Mouse (Mus musculus) kidney, adult 2 months (tissue): ENCODE data around the gene Gm12394. TPM values are rescaled to one million over a fixed set of nuclear protein-coding genes. Genes with fewer than 3 reads are reported as not detected.
"Not testable (repeated sequence)": the region's sequence is repeated elsewhere in the genome, so short reads cannot be mapped to it uniquely, and the experiment has no call there.

Source experiments
- DNase-seq: peaks from one replicate; pipeline ENCODE4 v3.0.0; 2021
- H3K27ac ChIP-seq: fragments of 200-500 bp; 2 replicates; pipeline ENCODE4 v1.5.1; 2012; ENCODE audit warnings: low read depth, low read length, control low read depth, inconsistent platforms; ENCODE audit not compliant: insufficient read depth
- H3K27me3 ChIP-seq: fragments of 200-500 bp; replicated peaks from 2 replicates; pipeline ENCODE4 v1.6.1; 2012; ENCODE audit warnings: mild to moderate bottlenecking, moderate library complexity, low read length, inconsistent platforms; ENCODE audit not compliant: control insufficient read depth, insufficient read depth
- H3K36me3 ChIP-seq: fragments of 200-500 bp; 2 replicates; pipeline ENCODE4 v1.6.1; 2012; ENCODE audit warnings: mild to moderate bottlenecking, moderate library complexity, low read length, inconsistent platforms; ENCODE audit not compliant: control insufficient read depth, insufficient read depth
- H3K4me1 ChIP-seq: fragments of 200-500 bp; 2 replicates; pipeline ENCODE4 v1.6.1; 2011; ENCODE audit warnings: low read length; ENCODE audit not compliant: control insufficient read depth, insufficient read depth
- H3K4me3 ChIP-seq: fragments of 200-500 bp; 2 replicates; pipeline ENCODE4 v1.5.1; 2011; ENCODE audit warnings: mild to moderate bottlenecking, low read depth, low read length, control low read depth; ENCODE audit not compliant: insufficient read depth
- WGBS: fragments of 180-500 bp; shearing (Covaris S2); methylation state at CpG from one replicate; pipeline ENCODE4 v1.1.7; 2018; 5-methylcytosine and 5-hydroxymethylcytosine counted together
- polyA plus RNA-seq: library from polyadenylated mRNA; depleted of rRNA; stranded (reverse); fragments of >200 nt; gene quantifications from 2 replicates; pipeline ENCODE4 v1.2.3, GENCODE M21; 2012; rRNA removed

Gene Gm12394
- polyA plus RNA-seq, 1 experiment, result not detected

DNA sequence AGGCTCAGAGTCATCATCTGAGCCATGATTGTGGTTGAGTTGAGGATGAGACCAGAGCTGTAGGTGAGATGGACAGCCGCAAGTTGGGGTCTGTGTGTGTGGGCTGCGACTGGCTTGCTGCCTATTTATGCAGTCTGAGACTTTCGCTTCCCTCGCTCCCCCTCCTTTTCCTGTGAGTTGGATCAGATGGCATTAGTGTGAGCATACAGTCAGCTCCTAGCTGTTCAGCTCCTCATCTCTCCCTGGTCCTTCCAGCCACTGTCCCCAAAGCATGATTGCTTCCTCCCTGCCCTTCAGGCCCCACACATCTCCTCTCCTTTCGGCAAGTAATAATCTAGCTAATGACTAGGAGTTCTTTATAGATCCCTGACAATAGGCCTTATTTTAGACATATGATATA is 82.7 kb downstream of the Gm12394 start, which contains the start of gene Ccl21a:
Gene Ccl21a (minus strand): TSS at position 101 of the 400 bp plus-strand sequence.
- not testable (repeated sequence) for H3K4me1 ChIP-seq, DNase-seq, H3K4me3 ChIP-seq, H3K27ac ChIP-seq, H3K27me3 ChIP-seq, H3K36me3 ChIP-seq
- no CpG with 5 or more reads among the region's 5 CpGs for WGBS

DNA sequence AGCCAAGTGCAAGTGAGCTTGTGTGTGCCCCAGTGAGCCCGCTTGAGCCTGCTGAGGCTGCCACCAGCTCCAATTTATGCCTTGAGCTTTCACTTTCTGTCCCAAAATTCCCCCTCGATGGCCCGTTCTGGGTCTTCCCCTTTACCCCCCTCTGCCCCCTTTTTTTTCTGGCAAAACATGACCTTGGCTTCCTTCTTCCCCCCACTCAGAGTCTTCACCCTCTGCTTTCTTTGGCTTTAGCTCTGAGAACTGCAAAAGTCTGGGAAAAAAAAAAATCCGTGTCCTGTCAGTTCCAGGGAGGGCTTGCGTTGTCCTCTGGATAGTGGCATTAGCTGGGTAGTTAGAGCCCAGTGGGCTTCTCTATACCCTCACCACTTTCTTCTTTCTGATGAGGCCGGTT is 100.1 kb downstream of the Gm12394 start, which contains the start of gene Ccl19:
Gene Ccl19 (minus strand): TSS at position 101 of the 400 bp plus-strand sequence.
- DNase-seq, H3K4me3 ChIP-seq, H3K27ac ChIP-seq, H3K36me3 ChIP-seq, H3K4me1 ChIP-seq, H3K27me3 ChIP-seq: not testable (repeated sequence)
- WGBS, result no CpG with 5 or more reads among the region's 6 CpGs

DNA sequence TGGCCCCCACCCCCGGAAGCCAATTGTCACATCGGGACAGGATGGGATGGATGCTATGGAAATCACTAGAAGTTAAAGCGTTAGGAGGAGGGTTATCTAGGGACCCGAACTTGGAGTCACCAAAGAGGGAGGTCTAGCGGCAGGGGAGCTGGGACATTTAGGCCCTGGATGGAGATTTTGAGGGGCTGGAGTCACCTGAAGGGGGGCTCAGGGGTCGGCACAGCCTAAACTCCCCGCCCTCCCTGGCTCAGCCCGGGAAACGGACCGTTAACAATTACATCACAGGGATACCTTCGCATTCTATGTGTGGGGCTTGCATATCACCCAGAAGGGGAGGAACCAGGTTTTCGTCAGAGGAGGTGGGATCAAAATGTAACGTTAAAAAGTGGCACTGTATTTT is 121.3 kb downstream of the Gm12394 start, which contains the start of gene 4930578G10Rik:
Gene 4930578G10Rik (plus strand): TSS at position 301 of the 400 bp plus-strand sequence.
- WGBS, result no CpG with 5 or more reads among the region's 13 CpGs
- H3K36me3 ChIP-seq, H3K4me3 ChIP-seq, H3K4me1 ChIP-seq, H3K27ac ChIP-seq, DNase-seq, H3K27me3 ChIP-seq: not testable (repeated sequence)

Other genes starting within 250 kb of the Gm12394 start
- 2.0 TPM in 1 of 2 replicates, not detected in the other for gene Gm10591, start 244.6 kb downstream of the Gm12394 start, polyA plus RNA-seq
- 6.3 and 10.6 TPM in 2 replicates for gene Gm2564, start 227.1 kb downstream of the Gm12394 start, polyA plus RNA-seq
- gene Ccl27b, start 201.5 kb downstream of the Gm12394 start, polyA plus RNA-seq, result not detected in 2 replicates
- 0.19 TPM in 1 of 2 replicates, not detected in the other for gene Il11ra2, start 194.9 kb downstream of the Gm12394 start, polyA plus RNA-seq
- 0.14 and 0.35 TPM in 2 replicates for gene 4930578G10Rik, start 121.2 kb downstream of the Gm12394 start, polyA plus RNA-seq
- gene Ccl19, start 100.2 kb downstream of the Gm12394 start, polyA plus RNA-seq, result 20.4 and 41.3 TPM in 2 replicates
- 19.8 and 66.9 TPM in 2 replicates for gene Ccl21a, start 82.8 kb downstream of the Gm12394 start, polyA plus RNA-seq
- 0.05 TPM in 1 of 2 replicates, not detected in the other for gene Fam205a1, start 2.9 kb downstream of the Gm12394 start, polyA plus RNA-seq
- gene Fam205c, start 17.5 kb upstream of the Gm12394 start, polyA plus RNA-seq, result not detected in 2 replicates
- gene Phf24, start 59.9 kb upstream of the Gm12394 start, polyA plus RNA-seq, result 1.1 TPM in 2 replicates
- 6.5 and 8.1 TPM in 2 replicates for gene Dnajb5, start 93.0 kb upstream of the Gm12394 start, polyA plus RNA-seq
- gene 1700022I11Rik, start 112.8 kb upstream of the Gm12394 start, polyA plus RNA-seq, result not detected in 2 replicates
- 112 and 130 TPM in 2 replicates for gene Vcp, start 143.7 kb upstream of the Gm12394 start, polyA plus RNA-seq
- gene Fancg, start 153.7 kb upstream of the Gm12394 start, polyA plus RNA-seq, result 6.8 and 7.1 TPM in 2 replicates
- gene Pigo, start 169.0 kb upstream of the Gm12394 start, polyA plus RNA-seq, result 24.6 and 28.4 TPM in 2 replicates
- gene Stoml2, start 174.9 kb upstream of the Gm12394 start, polyA plus RNA-seq, result 103 and 118 TPM in 2 replicates
- 14.4 and 15.6 TPM in 2 replicates for gene Fam214b, start 189.4 kb upstream of the Gm12394 start, polyA plus RNA-seq
- gene Unc13b, start 202.2 kb upstream of the Gm12394 start, polyA plus RNA-seq, result 5.0 and 5.5 TPM in 2 replicates